Mouse (Mus musculus) layer of hippocampus, postnatal 10 days (tissue): ENCODE data around the gene Mpz. TPM values are rescaled to one million over a fixed set of nuclear protein-coding genes. Genes with fewer than 3 reads are reported as not detected.

Experiments
- total RNA-seq, 2 experiments: library from RNA; stranded (reverse); gene quantifications; 2 replicates each; pipeline ENCODE4 v1.2.3; 2021

Gene Mpz
- total RNA-seq, 2 experiments from 2014 or later = not detected

Other genes starting within 250 kb of the Mpz start
- gene Fcrlb, start 237.8 kb upstream of the Mpz start, total RNA-seq = under 1 TPM; 0.51 to 0.66 TPM
- not detected for gene Fcrla, start 223.1 kb upstream of the Mpz start, total RNA-seq
- gene Fcgr2b, start 174.2 kb upstream of the Mpz start, total RNA-seq = 1 to 10 TPM; 2.5 to 4.3 TPM
- gene Fcgr4, start 131.8 kb upstream of the Mpz start, total RNA-seq = not detected
- 10 to 100 TPM; 10.5 to 12.7 TPM for gene Fcgr3, start 85.8 kb upstream of the Mpz start, total RNA-seq
- gene Cfap126, start 36.8 kb upstream of the Mpz start, total RNA-seq = 1 to 10 TPM; 3.1 to 3.3 TPM
- gene Sdhc, start 108 bp upstream of the Mpz start, total RNA-seq = 100 to 1,000 TPM; 223 to 233 TPM
- 10 to 100 TPM; 16.9 to 18.0 TPM for gene Pcp4l1, start 45.6 kb downstream of the Mpz start, total RNA-seq
- not detected for gene Nr1i3, start 63.3 kb downstream of the Mpz start, total RNA-seq
- 10 to 100 TPM; 65.5 to 66.3 TPM for gene Tomm40l, start 71.8 kb downstream of the Mpz start, total RNA-seq
- gene Apoa2, start 74.3 kb downstream of the Mpz start, total RNA-seq = 1 to 10 TPM; 2.1 to 4.6 TPM
- gene Fcer1g, start 83.7 kb downstream of the Mpz start, total RNA-seq = 10 to 100 TPM; 15.2 to 16.7 TPM
- gene Adamts4, start 99.7 kb downstream of the Mpz start, total RNA-seq = 1 to 10 TPM; 5.6 to 7.1 TPM
- gene Ndufs2, start 100.7 kb downstream of the Mpz start, total RNA-seq = 100 to 1,000 TPM; 235 to 249 TPM
- gene B4galt3, start 119.6 kb downstream of the Mpz start, total RNA-seq = 10 to 100 TPM; 65.4 to 67.1 TPM
- gene Ppox, start 130.5 kb downstream of the Mpz start, total RNA-seq = 10 to 100 TPM; 28.8 to 30.0 TPM
- 10 to 100 TPM; 49.0 to 57.3 TPM for gene Usp21, start 137.3 kb downstream of the Mpz start, total RNA-seq
- 100 to 1,000 TPM; 102 to 114 TPM for gene Ufc1, start 144.3 kb downstream of the Mpz start, total RNA-seq
- 10 to 100 TPM; 30.9 to 33.7 TPM for gene Dedd, start 178.4 kb downstream of the Mpz start, total RNA-seq
- 10 to 100 TPM; 37.7 to 42.8 TPM for gene Nit1, start 194.9 kb downstream of the Mpz start, total RNA-seq
- 100 to 1,000 TPM; 135 to 165 TPM for gene Pfdn2, start 195.0 kb downstream of the Mpz start, total RNA-seq
- gene Klhdc9, start 210.1 kb downstream of the Mpz start, total RNA-seq = 1 to 10 TPM; 6.3 to 8.6 TPM
- gene Nectin4, start 219.4 kb downstream of the Mpz start, total RNA-seq = 1 to 10 TPM; 1.8 to 1.9 TPM
- gene Arhgap30, start 238.2 kb downstream of the Mpz start, total RNA-seq = 1 to 10 TPM; 1.9 to 2.1 TPM